Mouse (Mus musculus): ENCODE data around the gene Kcne2.
A peak's percentile ranks its signal among the peaks of the same experiment; 100 is the strongest.

The Kcne2 gene

DNA sequence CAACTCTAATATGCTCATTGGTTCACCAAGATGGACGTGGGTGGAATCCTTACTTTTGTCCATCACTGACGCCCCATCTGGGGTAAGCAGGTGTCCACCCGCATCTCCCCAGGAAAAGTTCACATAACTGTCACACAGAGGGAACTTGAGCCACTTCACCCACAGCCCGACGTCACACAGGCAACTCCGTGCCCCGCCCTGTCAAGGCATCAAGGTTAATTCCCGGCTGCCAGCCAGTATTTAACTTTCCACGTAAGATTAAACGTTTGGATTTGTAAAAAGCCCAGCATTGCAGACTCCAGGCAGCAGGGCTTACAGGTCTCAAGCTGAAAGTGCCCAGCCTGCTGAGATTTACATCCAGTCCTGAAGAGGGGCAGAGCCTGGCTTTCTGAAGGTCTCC, at the start of gene Kcne2:
TSS of gene Kcne2 (plus strand) at position 289 of the 400 bp plus-strand sequence.
- DNase-seq (ENCODE audit: low spot score), result no peak

GRCm38 (mm10) chr16:92245909-92246308, 46.3 kb upstream of the Kcne2 start:
- DNase-seq (ENCODE audit: low spot score), result no peak

DNA sequence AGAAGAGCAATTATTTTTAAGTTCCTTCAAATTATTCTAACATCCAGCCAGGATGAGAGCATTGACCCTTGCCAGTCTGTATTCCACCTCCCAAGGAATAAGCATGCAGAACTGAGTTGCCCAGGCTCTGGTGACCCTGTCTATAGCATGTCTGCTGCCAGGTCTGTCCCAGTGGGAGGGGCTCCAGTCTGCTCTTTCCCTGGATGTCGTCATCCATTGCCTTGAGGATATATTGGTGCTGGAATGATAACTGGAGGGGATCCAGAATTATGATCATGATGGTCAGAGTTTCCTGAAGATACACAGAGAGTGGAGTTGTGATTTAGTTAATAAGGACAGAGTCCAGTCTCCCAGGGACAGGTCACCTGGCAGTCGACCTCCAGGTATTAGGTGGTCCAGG, 45.2 kb upstream of the Kcne2 start:
- no peak for DNase-seq (ENCODE audit: low spot score)

- no peak for DNase-seq (ENCODE audit: low spot score)
Measured at GRCm38 (mm10) chr16:92247700-92248099, 44.5 kb upstream of the Kcne2 start.

DNA sequence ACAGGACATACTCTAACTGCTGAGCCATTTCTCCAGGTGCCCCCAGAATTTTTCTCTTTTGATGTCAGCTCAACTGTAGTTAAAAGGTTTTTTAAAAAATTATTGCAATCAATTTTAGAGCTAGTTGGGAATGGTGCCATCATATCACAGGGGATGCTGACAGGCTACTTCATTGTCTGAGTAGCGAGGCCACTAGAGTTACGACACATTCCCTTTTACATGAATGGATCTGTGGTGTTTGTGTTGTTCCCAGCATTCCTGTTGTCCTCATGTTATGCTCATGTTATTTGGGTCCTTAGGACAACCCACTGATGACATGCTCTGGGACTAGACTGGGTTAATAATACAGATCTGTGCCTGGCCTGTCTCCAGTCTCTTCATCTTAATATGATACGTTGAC, 42.5 kb upstream of the Kcne2 start:
- DNase-seq (ENCODE audit: low spot score), result no peak

- DNase-seq (ENCODE audit: low spot score), result no peak
Measured at GRCm38 (mm10) chr16:92250452-92250851, 41.7 kb upstream of the Kcne2 start.

DNA sequence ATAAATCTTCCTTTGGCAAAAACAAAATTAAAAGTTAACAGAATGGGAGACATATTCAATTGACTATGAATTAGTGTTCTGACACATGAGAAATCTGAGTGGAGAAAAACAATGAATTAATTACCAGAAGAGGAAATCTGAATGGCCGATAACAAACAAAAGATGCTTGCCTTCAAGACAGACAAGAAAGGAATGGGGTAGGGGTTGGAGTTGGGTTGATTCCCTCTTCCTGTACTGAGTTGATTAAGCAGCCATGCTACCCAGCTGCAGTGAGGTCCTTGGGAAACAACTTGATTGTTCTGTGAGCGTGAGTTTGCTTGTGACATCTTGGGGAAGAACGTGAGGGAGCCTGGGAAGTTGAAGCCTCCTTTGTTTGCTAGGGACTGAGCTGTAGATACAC, 37.9 kb upstream of the Kcne2 start:
- DNase-seq (ENCODE audit: low spot score), result no peak

DNA sequence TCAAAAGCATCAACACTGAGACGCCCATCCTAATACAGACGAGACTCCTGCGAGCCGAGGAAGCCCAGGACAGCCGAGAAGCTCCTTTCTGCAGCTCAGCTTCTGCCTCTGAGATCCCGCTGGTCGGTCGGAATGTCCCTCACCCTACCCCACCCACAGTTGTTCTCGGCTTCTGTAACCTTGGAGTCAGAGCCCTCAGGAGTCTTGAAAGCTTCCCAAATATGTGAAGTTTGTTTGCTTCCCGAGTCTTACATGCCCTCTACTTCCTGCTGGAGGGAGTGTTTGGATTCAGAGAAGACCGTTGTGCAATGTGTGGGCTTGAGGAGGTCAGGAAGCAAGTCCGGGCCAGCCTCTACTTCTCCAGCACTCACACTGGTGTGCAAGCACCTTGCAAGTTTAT, 24.3 kb upstream of the Kcne2 start:
- no peak for DNase-seq (ENCODE audit: low spot score)

DNA sequence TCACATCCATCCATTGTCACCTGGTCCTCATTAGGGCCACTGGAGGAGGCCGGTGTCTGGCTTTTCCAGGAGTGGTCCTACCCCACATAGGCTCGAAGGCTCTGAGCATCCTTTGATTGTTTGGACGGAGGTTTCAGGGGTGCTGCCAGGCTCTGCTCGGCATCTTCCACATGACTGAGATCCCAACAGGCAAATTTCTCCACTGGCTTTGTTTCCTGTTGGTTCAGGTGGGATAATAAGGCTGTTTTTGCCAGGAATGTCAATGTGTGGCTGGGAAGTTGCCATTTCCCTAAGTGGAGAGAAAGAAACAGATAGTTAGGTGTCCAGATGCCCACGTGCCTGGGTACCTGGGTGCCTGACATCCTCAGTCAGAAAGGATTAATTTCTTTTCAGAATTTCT, 17.7 kb upstream of the Kcne2 start:
- no peak for DNase-seq (ENCODE audit: low spot score)

- no peak for DNase-seq (ENCODE audit: low spot score)
Measured at GRCm38 (mm10) chr16:92275526-92275925, 16.7 kb upstream of the Kcne2 start.

GRCm38 (mm10) chr16:92282671-92283070, 9.5 kb upstream of the Kcne2 start:
- no peak for DNase-seq (ENCODE audit: low spot score)

- no peak for DNase-seq (ENCODE audit: low spot score)
Measured at GRCm38 (mm10) chr16:92285068-92285467, 7.1 kb upstream of the Kcne2 start.

GRCm38 (mm10) chr16:92286609-92287008, 5.6 kb upstream of the Kcne2 start:
- DNase-seq (ENCODE audit: low spot score), result peak; percentile 96

DNA sequence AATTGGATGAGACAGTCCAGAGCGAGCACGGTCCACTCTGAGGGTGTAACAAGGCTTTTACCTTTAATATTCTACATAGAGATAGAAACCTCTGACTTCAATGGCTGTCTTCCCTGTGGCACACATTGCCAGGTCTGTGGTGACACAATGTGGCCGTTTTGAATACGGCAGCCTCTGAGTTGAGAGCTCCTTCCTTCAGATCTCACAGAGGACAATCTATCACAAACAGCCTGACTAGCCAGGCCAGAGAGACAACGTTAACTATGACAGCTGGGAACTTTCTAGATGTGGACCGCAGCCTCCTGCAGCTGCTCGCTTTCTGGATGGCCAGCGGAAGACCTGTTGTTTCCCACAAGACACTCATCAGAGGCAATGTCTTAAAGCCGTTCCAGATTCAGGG, 3.4 kb upstream of the Kcne2 start:
- peak; percentile 40 for DNase-seq (ENCODE audit: low spot score)

GRCm38 (mm10) chr16:92290045-92290444, 2.1 kb upstream of the Kcne2 start:
- no peak for DNase-seq (ENCODE audit: low spot score)

DNA sequence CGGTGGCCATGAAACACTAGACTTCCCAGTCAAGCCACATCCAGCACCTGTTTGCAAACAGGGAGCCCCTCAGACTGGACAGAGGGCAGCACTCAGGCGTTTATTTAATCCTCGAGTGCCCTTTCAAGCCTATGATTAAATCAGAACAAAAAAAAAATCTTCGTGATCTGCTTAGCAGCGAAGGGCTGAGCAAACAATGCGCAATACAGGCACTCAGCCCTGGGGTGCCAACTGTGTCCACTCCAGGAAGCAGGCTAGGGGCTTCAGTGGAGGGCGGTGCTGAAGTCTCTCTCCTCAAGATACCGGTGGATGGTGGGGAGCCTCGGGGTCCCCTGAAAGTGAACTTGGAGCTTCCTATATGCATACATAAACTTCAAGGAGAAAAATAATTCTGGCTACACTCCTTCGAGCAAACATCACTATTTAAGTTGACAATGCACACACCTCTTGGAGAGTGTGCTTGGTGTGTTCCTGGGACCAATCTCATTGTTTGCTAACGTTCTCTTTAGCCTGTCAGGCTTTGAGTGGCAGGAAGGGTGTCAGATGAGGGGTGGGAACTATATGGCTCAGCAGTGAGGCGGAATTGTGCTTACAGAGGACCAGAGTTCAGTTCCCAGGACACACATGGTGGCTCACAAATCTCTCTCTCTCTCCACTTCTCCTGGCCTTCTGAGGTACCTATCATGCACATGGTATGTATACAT, 2.2 kb downstream of the Kcne2 start:
- DNase-seq (ENCODE audit: low spot score), result no peak

GRCm38 (mm10) chr16:92295328-92295727, 3.1 kb downstream of the Kcne2 start:
- DNase-seq (ENCODE audit: low spot score), result no peak

GRCm38 (mm10) chr16:92300649-92301411, 8.6 kb downstream of the Kcne2 start, which contains the start of gene Smim11:
Gene Smim11, plus strand, starts transcription at chr16:92301286.
- DNase-seq (ENCODE audit: low spot score), result peak; percentile 100

GRCm38 (mm10) chr16:92301412-92301806, 9.2 kb downstream of the Kcne2 start:
- peak; percentile 50 for DNase-seq (ENCODE audit: low spot score)

- peak; percentile 33 for DNase-seq (ENCODE audit: low spot score)
Measured at GRCm38 (mm10) chr16:92301989-92302388, 9.8 kb downstream of the Kcne2 start.

GRCm38 (mm10) chr16:92302506-92302905, 10.3 kb downstream of the Kcne2 start:
- no peak for DNase-seq (ENCODE audit: low spot score)

GRCm38 (mm10) chr16:92305519-92305918, 13.3 kb downstream of the Kcne2 start:
- peak; percentile 38 for DNase-seq (ENCODE audit: low spot score)

GRCm38 (mm10) chr16:92307947-92308346, 15.8 kb downstream of the Kcne2 start:
- DNase-seq (ENCODE audit: low spot score), result no peak

DNA sequence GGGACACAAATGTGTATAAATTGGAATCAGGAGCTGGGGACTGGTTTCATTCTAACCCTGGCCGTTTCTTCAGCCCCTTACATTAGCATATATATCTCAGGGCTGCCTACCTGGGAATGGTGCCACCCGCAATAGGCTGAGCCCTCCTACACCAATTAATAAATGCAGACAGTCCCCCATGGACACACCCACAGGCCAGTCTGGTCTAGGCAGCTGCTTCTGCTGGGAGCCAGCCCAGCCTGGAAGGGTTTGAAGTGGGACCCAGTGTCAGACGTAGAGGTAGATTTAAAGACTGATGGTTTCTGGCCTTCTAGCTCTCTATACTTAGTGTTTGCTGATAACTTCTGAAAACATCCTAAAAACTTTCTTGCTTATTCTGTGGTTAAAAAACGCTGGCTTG, 16.9 kb downstream of the Kcne2 start:
- DNase-seq (ENCODE audit: low spot score), result no peak
